Mouse (Mus musculus) liver, embryonic 16.5 days (tissue): ENCODE measurements around the gene Gm29666. TPM values are rescaled to one million over a fixed set of nuclear protein-coding genes. Genes with fewer than 3 reads are reported as not detected.
A peak's percentile ranks its signal among the peaks of the same experiment; 100 is the strongest.
"Not testable (repeated sequence)": the region's sequence is repeated elsewhere in the genome, so short reads cannot be mapped to it uniquely, and the experiment has no call there.

Experiments used
- ATAC-seq: fragments of 200-750 bp; cut with Nextera tagmentation; 2 replicates; pipeline ENCODE4 v1.8.0; 2017; ENCODE audit warnings: low read depth, mild to moderate bottlenecking, moderate number of reproducible peaks, moderate library complexity
- H3K27ac ChIP-seq: fragments of 300-500 bp; sonication (generic); 2 replicates; pipeline ENCODE4 v1.5.1; 2014; ENCODE audit warnings: mild to moderate bottlenecking, low read length
- H3K27me3 ChIP-seq: fragments of 300-500 bp; sonication (generic); 2 replicates; pipeline ENCODE4 v1.6.1; 2014; ENCODE audit warnings: low read depth, low read length, mixed read lengths; ENCODE audit not compliant: control insufficient read depth, insufficient read depth
- H3K36me3 ChIP-seq: fragments of 300-500 bp; sonication (generic); 2 replicates; pipeline ENCODE4 v1.6.1; 2014; ENCODE audit warnings: mild to moderate bottlenecking; ENCODE audit not compliant: control insufficient read depth, insufficient read depth
- H3K4me1 ChIP-seq: fragments of 300-500 bp; sonication (generic); 2 replicates; pipeline ENCODE4 v1.6.1; 2014; ENCODE audit warnings: low read depth, low read length, mixed read lengths; ENCODE audit not compliant: control insufficient read depth
- H3K4me2 ChIP-seq: fragments of 300-500 bp; sonication (generic); 2 replicates; pipeline ENCODE4 v1.6.1; 2014; ENCODE audit warnings: low read depth, low read length, mixed read lengths
- H3K4me3 ChIP-seq: fragments of 300-500 bp; sonication (generic); 2 replicates; pipeline ENCODE4 v1.5.1; 2014; ENCODE audit warnings: low read depth, mild to moderate bottlenecking, low read length
- H3K9ac ChIP-seq: fragments of 300-500 bp; sonication (generic); 2 replicates; pipeline ENCODE4 v1.6.1; 2014; ENCODE audit warnings: low read depth, low read length
- H3K9me3 ChIP-seq: fragments of 300-500 bp; sonication (generic); replicated peaks from 2 replicates; pipeline ENCODE4 v1.6.1; 2016; ENCODE audit warnings: low read length; ENCODE audit not compliant: control insufficient read depth
- WGBS: fragments of 180-500 bp; shearing (Covaris S2); extraction: QIAGEN DNeasy Blood & Tissue Kit; methylation state at CpG from one replicate; pipeline ENCODE4 v1.1.7; 2014; ENCODE audit not compliant: insufficient replicate concordance; 5-methylcytosine and 5-hydroxymethylcytosine counted together
- polyA plus RNA-seq: library from polyadenylated mRNA; unstranded; fragments of >200 nt; fragmentation: Nextera tagmentation; extraction: Ambion mirVana; gene quantifications from 2 replicates; pipeline ENCODE4 v1.2.1, GENCODE M21; 2015

Gene Gm29666
- polyA plus RNA-seq, 1 experiment from 2014 or later, result 0.38 TPM

GRCm38 (mm10) chr15:84924781-84925315 is 5.0 kb upstream of the Gm29666 start:
- H3K4me1 ChIP-seq, result peaks cover 16% of the 10 kb centered on the region
- no peaks in the 10 kb centered on the region for H3K27me3 ChIP-seq
- peak overlapping the region; percentile 74 for H3K4me2 ChIP-seq
- peak overlapping the region; percentile 99 for H3K4me3 ChIP-seq
- 7% methylated on average over 9 of the region's 9 CpGs for WGBS
- H3K9ac ChIP-seq, result peak overlapping the region; percentile 97
- H3K36me3 ChIP-seq, result peaks cover 25% of the 10 kb centered on the region
- no peak for ATAC-seq
- H3K9me3 ChIP-seq, result no peaks in the 10 kb centered on the region
- H3K27ac ChIP-seq, result peak overlapping the region; percentile 98

DNA sequence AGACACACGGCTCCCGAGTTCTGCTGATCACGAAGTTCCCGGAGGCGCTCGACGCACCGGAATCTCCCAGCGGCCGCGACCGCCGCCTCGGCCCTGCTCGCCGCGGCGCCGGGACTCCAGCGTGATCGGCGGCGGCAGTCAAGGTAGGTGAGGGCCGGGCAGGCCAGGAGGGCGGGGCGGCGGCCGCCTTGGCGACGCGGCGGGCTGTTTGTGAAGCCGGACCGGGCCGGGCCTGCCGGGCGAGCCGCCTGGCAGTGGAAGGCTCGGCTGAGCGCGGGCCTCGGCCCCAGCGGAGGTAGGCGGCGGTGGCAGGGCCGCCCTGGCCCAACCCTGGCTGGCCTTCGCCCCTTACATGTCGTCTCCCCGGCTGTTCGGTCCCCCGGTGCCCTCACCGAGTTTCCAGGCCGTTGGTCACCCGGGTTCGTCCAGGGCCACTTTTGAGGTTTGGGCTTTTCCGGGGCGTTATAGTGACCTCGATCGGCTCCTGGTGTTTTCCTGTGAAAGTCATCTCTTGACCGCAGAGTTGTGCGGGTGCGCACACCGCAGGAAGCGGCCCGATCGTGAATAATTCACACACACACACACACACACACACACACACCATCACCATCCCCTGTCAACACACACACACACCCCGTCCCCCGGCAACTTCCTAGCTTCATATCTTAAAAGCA is 3.8 kb upstream of the Gm29666 start:
- no peaks in the 10 kb centered on the region for H3K27me3 ChIP-seq
- peaks cover 13% of the 10 kb centered on the region for H3K36me3 ChIP-seq
- peak; percentile 81 for ATAC-seq
- H3K27ac ChIP-seq, result peak overlapping the region; percentile 98
- H3K9me3 ChIP-seq, result no peaks in the 10 kb centered on the region
- H3K4me3 ChIP-seq, result peak overlapping the region; percentile 99
- H3K4me1 ChIP-seq, result peaks cover 16% of the 10 kb centered on the region
- H3K9ac ChIP-seq, result peak overlapping the region; percentile 97
- WGBS, result under 1% methylated on average over 59 of the region's 68 CpGs
- H3K4me2 ChIP-seq, result peak overlapping the region; percentile 74

DNA sequence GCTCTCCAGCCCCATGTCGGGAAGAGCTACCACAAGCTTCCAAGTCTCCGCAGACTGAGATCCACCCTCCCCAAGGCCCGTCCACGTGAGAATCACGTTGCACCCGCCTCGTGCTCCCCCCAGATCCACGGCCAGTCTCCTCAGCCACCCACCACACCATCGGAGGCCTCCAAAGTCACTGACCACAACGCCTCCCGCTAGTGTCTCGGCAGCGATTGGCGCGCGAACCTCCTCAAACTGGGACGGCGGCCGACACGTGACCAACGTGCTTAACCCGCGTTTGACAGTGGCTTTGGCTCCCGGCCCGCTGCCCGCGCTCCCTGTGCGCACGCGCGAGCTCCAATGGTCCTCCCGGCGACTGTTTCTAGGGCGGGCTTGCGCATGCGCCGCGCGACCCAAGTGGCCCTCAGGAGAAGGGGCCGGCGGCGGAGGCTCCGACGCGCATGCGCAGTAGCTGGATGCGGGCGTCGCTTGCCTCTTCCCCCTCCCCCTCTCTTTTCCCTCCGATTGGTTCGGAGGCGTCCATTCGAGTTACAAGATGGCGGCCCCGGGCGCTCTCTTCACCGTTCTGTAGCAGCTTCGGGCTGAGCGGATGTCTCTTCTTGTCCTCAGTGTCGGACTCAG is 3.2 kb upstream of the Gm29666 start, which contains the start of gene Nup50:
Gene Nup50, plus strand, starts transcription at position 528 of the 624 bp plus-strand sequence.
- no peaks in the 10 kb centered on the region for H3K27me3 ChIP-seq
- H3K9me3 ChIP-seq, result no peaks in the 10 kb centered on the region
- WGBS, result under 1% methylated on average over 55 of the region's 60 CpGs
- peak; percentile 85 for ATAC-seq
- peaks cover 8% of the 10 kb centered on the region for H3K36me3 ChIP-seq
- peak within 1 kb of the TSS; percentile 98 for H3K27ac ChIP-seq
- H3K4me2 ChIP-seq, result peak within 1 kb of the TSS; percentile 93
- H3K4me3 ChIP-seq, result peak within 1 kb of the TSS; percentile 99
- peak within 1 kb of the TSS; percentile 97 for H3K9ac ChIP-seq
- H3K4me1 ChIP-seq, result peaks cover 16% of the 10 kb centered on the region

- H3K4me2 ChIP-seq, result no peak overlapping the region
- no peak overlapping the region for H3K9ac ChIP-seq
- peaks cover 2% of the 10 kb centered on the region; the same call in 1 of the 2 replicates for H3K9me3 ChIP-seq
- WGBS, result 82% methylated on average over 3 of the region's 3 CpGs
- H3K36me3 ChIP-seq, result no peaks in the 10 kb centered on the region; the same call in 1 of the 2 replicates
- H3K4me3 ChIP-seq, result no peak overlapping the region
- no peaks in the 10 kb centered on the region for H3K27me3 ChIP-seq
- ATAC-seq, result no peak
- H3K27ac ChIP-seq, result no peak overlapping the region
- no peaks in the 10 kb centered on the region for H3K4me1 ChIP-seq
These were observed 6.6 kb downstream of the Gm29666 start for GRCm38 (mm10) chr15:84913201-84913600.

DNA sequence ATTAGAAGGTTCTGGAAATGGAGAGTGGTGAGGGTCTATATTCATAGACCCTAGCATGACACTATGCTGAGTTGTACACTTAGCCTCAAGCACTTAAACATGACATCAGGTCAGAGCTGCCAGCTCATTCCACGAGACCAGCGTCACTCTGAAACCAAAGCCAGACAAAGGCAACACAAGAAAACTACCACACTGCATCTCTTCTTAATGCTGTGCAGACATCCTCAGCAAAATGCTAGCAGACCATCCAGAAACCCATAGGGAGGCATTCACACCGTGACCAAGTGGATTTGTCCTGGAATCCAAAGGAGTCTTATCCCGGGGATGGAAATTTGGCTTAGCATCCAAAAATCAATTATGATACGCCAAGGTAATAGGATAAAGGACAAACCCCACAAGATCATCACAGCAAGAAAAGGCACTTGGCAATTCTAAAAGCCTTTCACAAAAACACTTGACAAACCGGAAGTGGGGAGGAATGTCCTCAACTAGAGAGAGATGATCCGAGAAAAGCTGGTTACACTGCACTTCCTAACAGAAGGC is 15.9 kb downstream of the Gm29666 start:
- H3K9me3 ChIP-seq, result no peaks in the 10 kb centered on the region
- H3K36me3 ChIP-seq, result no peaks in the 10 kb centered on the region
- no peak overlapping the region for H3K4me2 ChIP-seq
- H3K4me3 ChIP-seq, result no peak overlapping the region
- no peaks in the 10 kb centered on the region for H3K4me1 ChIP-seq
- H3K9ac ChIP-seq, result no peak overlapping the region
- no peaks in the 10 kb centered on the region; the same call in 1 of the 2 replicates for H3K27me3 ChIP-seq
- H3K27ac ChIP-seq, result no peak overlapping the region
- no peak for ATAC-seq
- 66% methylated on average over 7 of the region's 7 CpGs for WGBS

GRCm38 (mm10) chr15:84898077-84898476 is 21.8 kb downstream of the Gm29666 start:
- no peak overlapping the region for H3K4me2 ChIP-seq
- no peaks in the 10 kb centered on the region for H3K27me3 ChIP-seq
- WGBS, result 18% methylated on average over 7 of the region's 7 CpGs
- H3K27ac ChIP-seq, result no peak overlapping the region
- H3K9me3 ChIP-seq, result no peaks in the 10 kb centered on the region
- H3K9ac ChIP-seq, result no peak overlapping the region
- no peaks in the 10 kb centered on the region for H3K4me1 ChIP-seq
- no peak for ATAC-seq
- no peaks in the 10 kb centered on the region for H3K36me3 ChIP-seq
- H3K4me3 ChIP-seq, result no peak overlapping the region

DNA sequence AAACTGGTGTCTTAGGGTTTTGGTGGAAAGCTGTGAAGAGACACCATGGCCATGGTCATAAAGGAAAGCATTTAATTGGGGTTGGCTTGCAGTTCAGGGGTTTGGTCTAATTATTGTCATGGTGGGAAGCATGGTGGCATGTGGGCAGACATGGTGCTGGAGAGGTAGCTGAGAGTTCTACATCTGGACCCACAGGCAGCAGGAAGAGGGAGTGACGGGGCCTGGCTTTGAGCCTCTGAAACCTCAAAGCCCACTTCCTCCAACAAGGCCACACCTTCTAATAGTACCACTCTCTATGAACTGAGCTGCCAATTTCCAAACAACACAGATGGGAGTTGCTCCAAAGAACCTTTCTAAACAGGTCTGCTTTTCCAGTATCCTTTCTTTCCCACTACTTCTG is 23.2 kb downstream of the Gm29666 start:
- Histone ChIP-seq H3K9ac (no peak overlapping the region), H3K4me3 (no peak overlapping the region), H3K4me2 (no peak overlapping the region), H3K9me3 (no peaks in the 10 kb centered on the region), H3K4me1 (no peaks in the 10 kb centered on the region), H3K36me3 (no peaks in the 10 kb centered on the region), H3K27ac (no peak overlapping the region), H3K27me3 (no peaks in the 10 kb centered on the region)
- 7% methylated on average over 1 of the region's 1 CpGs for WGBS
- ATAC-seq, result no peak

DNA sequence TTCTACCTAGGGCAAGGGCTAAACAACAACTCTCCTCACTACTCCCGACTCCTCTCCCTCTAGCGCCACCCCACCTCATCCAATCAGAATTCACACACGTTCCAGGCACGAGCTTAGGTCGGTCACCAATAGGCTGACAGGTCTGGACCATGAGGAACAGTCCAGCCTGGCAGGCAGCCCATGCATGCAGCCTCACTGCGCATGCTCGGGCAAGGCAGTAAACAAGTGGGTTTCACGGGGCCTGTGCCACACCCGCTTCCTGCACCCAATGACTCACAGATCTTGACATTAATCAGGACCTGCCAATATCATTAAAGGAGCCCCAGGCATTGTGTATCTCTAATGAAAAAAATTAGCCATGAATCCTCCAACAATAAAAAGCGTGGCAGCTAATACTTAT is 23.6 kb downstream of the Gm29666 start:
- H3K4me3 ChIP-seq, H3K27me3 ChIP-seq, H3K4me2 ChIP-seq, H3K27ac ChIP-seq, H3K9me3 ChIP-seq, H3K4me1 ChIP-seq, H3K9ac ChIP-seq, H3K36me3 ChIP-seq, ATAC-seq: not testable (repeated sequence)
- 47% methylated on average over 10 of the region's 10 CpGs for whole genome bisulfite sequencing

DNA sequence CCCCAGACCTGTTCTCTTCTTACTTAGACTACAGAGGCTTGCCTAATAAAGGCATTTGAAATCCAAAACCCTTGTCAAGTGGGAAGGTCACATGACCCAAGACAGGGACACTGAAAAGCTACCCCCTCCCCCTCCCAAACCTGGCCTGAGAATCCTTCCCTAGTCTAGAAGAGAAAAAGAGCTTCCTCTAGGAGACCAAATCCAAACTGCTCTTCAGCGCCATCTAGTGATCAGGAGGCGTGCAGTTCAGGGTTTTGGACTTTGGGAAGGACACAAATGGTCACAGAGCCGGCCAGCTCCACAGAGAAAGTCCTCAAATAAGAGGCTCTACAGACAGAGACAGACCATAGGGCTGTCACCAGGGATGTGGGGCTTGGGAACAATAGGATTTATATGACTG is 28.2 kb downstream of the Gm29666 start:
- no peak overlapping the region for H3K9ac ChIP-seq
- H3K4me3 ChIP-seq, result no peak overlapping the region
- no peak overlapping the region for H3K4me2 ChIP-seq
- no peaks in the 10 kb centered on the region for H3K27me3 ChIP-seq
- H3K27ac ChIP-seq, result no peak overlapping the region
- ATAC-seq, result no peak
- no peaks in the 10 kb centered on the region for H3K36me3 ChIP-seq
- no peaks in the 10 kb centered on the region for H3K4me1 ChIP-seq
- WGBS, result 2% methylated on average over 3 of the region's 3 CpGs
- no peaks in the 10 kb centered on the region for H3K9me3 ChIP-seq
